Mouse (Mus musculus) bone marrow, adult 2 months (tissue): ENCODE measurements around the gene Mtor.

Experiments used
- CTCF ChIP-seq: fragments of 200-500 bp; IDR thresholded peaks from 2 replicates; pipeline ENCODE4 v1.5.1; 2011; ENCODE audit warnings: low read length, control low read depth; ENCODE audit not compliant: control insufficient read depth, insufficient read depth
- POLR2A ChIP-seq: fragments of 200-500 bp; IDR thresholded peaks from 2 replicates; pipeline ENCODE4 v1.6.1; 2011; ENCODE audit warnings: low read depth, mild to moderate bottlenecking, control low read depth, low read length, borderline replicate concordance; ENCODE audit not compliant: control insufficient read depth

- no peak for TF ChIP-seq POLR2A
- no peak for TF ChIP-seq CTCF
These were observed 61.2 kb downstream of the Mtor start for GRCm38 (mm10) chr4:148509450-148510084.
